Mouse (Mus musculus) mouse embryonic stem cell (cell line): ENCODE data around the gene Wtap.

Source experiments
- in situ Hi-C, 2 experiments: fragments of 300-500 bp; cut with MboI; formaldehyde crosslinking; loops; 1 replicate in 1 of 2; 3 replicates in 1 of 2; pipeline ENCODE4 v1.14.3; 2019 to 2020; ENCODE audit warnings: low sequenced_read_pairs in 2 of 2, low pct_unique_long_range_greater_than_20kb in 1 of 2, mixed read lengths in 1 of 2; ENCODE audit not compliant: unreplicated experiment in 1 of 2

The Wtap gene

GRCm38 (mm10) chr17:12921073-12921472 is 72.9 kb downstream of the Wtap start:
- in situ Hi-C loops: loop anchor here in 1 of 2 experiments (5.0 kb wide), 1 partner anchor 41 kb away; the partner anchor contains the start of gene Acat2
